Mouse (Mus musculus) 416B (cell line): ENCODE measurements around the gene Rabl6.

Source experiments
- DNase-seq: peaks from one replicate; pipeline ENCODE4 v3.0.0; 2011; ENCODE audit warnings: low read depth

Gene Rabl6

DNA sequence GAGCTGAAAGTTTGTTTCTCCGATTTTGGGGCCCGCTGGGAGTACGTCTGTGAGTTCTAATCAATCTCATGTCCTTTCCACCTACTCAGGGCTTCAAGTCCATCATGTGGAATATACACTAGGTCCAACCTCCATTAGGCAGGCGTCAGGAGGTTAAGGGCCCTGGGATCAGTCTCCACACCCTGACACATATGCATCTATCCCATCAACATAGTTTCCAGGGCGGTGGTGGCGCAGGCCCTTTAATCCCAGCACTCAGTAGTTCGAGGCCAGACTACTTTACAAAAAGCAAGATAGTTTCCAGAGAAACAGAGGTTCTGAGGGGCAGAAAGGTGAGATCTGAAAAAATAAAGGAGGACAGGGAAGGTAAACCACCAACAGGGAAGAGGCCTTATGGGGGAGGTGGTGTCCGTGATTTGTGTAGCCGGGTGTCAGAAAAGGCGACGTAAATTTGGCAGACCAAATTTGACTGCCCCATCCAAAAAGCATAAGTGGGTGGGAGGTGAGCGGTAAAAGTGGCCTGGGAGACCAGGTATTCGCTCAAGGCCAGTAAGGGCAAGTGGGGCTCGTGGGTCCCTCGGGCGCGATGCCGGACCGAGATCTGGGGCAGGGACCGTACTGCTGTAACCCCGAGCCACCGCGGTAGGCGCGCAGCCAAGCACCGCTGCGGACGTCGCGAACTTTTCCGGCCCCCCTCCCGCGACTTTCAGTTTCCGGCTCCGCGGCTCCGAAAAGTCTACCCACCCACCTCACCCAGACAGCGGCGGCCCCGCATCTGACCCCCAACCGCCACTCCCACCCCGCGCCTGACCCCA lies 62.1 kb downstream of the Rabl6 start:
- DNase-seq, result peak; percentile 39

DNA sequence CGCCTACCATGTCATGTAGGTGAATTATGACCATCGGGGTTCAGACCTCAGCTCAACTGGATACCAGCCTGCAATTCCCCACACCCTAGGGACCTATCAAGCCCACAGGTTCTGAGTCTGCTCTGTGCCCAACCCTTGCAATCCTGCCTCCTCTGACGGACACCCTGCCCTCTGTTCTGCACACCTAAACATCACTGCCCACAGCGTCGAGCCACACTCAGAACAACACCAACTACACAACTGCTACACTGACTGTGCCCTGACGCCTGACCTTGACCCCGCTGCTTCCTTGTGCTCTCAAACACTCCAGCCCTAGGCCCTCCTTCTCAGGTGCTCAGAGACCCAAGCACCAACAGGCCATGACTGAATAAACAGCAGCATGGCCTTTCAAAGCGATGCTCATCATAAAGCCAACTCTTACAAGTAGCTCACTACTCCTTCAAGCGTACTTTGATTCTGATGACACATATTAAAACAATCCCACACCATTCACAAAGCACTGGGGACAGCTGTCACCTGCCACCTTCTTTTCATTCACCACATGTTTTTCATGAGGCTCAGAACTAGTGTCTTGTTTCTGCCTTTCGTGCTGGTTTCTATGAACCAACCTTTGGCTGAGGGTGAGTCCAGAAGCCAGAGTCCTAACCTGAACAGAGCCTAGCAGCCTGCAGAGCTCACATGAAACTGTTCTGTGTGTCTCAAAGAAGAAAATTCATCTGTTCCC lies 66.5 kb downstream of the Rabl6 start:
- DNase-seq, result no peak

GRCm38 (mm10) chr2:25540541-25540948 lies 67.8 kb downstream of the Rabl6 start:
- DNase-seq, result no peak

- no peak for DNase-seq
Observed at GRCm38 (mm10) chr2:25536531-25536930, 71.8 kb downstream of the Rabl6 start.

- no peak for DNase-seq
Observed at GRCm38 (mm10) chr2:25534866-25535182, 73.5 kb downstream of the Rabl6 start.

GRCm38 (mm10) chr2:25534178-25534865 lies 74.0 kb downstream of the Rabl6 start:
- DNase-seq, result peak; percentile 59

DNA sequence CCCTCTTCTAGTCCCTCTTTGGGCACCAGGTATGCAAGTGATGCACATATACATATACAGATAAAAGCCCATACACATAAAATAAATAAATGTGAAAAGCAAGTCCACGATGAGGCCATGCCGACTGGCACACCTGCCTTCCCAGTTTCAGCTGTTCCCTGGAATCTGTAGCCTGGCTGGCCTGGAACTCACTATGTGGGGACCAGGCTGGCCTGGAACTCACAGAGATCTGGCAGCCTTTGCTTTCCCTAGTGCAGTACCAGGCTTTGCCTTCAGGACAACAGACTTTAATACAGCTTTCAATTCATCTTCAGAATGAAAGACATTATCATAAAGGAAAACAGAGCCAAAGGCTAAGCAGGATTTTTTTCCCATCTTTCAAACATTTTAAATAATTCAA lies 74.6 kb downstream of the Rabl6 start:
- DNase-seq, result no peak
